Mouse (Mus musculus): ENCODE data around the gene Tbc1d15.

DNA sequence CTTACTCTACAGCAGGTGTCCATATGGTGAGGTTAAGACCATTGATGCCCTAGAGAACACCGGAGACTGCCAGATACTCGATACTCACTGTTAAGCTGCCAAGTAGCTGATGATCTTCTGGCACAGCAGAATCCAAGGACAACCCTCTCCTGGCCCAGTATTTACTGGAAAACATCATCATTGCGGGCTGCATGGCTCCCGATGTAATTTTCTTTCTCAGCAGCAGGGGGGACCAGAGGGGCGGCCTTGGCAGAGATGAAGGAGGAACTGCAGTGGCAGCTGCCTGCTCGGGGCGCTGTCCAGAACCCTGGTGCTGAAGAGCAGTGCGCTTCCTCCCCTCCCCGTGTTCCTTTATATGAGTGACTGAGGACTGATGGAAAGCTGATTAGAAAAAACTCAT lies 66.6 kb downstream of the Tbc1d15 start, which contains the start of gene Tph2:
- TF ChIP-seq POLR2A (IDR thresholded peaks at IDR 0.05; ENCODE audit: borderline replicate concordance, control insufficient read depth, low read depth, low read length) (no peak), CTCF (IDR thresholded peaks at IDR 0.05; ENCODE audit: control insufficient read depth, insufficient read depth, low read length) (peak; percentile 52)

Data from bone marrow, adult 2 months (tissue).